Mouse (Mus musculus) hindbrain, postnatal 0 days (tissue): ENCODE data around the gene Dennd2a. TPM values are rescaled to one million over a fixed set of nuclear protein-coding genes. Genes with fewer than 3 reads are reported as not detected.

Source experiments
- ATAC-seq: fragments of 200-750 bp; cut with Nextera tagmentation; 2 replicates; pipeline ENCODE4 v1.8.0; 2017; ENCODE audit warnings: mild to moderate bottlenecking, moderate TSS enrichment, moderate library complexity
- DNase-seq: peaks from one replicate; pipeline ENCODE4 v3.0.0-alpha.2; 2015; ENCODE audit warnings: low spot score
- H3K27ac ChIP-seq: fragments of 300-500 bp; sonication (generic); 2 replicates; pipeline ENCODE4 v1.5.1; 2014; ENCODE audit warnings: mild to moderate bottlenecking
- H3K27me3 ChIP-seq: fragments of 300-500 bp; sonication (generic); 2 replicates; pipeline ENCODE4 v1.6.1; 2014; ENCODE audit warnings: low read length, mixed read lengths; ENCODE audit not compliant: insufficient read depth
- H3K36me3 ChIP-seq: fragments of 300-500 bp; sonication (generic); 2 replicates; pipeline ENCODE4 v1.6.1; 2014; ENCODE audit warnings: low read length, mixed read lengths; ENCODE audit not compliant: insufficient read depth
- H3K4me1 ChIP-seq: fragments of 300-500 bp; sonication (generic); 2 replicates; pipeline ENCODE4 v1.6.1; 2014; ENCODE audit warnings: antibody characterized with exemption, low read length, mixed read lengths; ENCODE audit not compliant: insufficient read depth
- H3K4me2 ChIP-seq: fragments of 300-500 bp; sonication (generic); 2 replicates; pipeline ENCODE4 v1.6.1; 2014; ENCODE audit warnings: low read depth, mild to moderate bottlenecking, low read length, moderate library complexity, mixed read lengths
- H3K4me3 ChIP-seq: fragments of 300-500 bp; sonication (generic); 2 replicates; pipeline ENCODE4 v1.5.1; 2014; ENCODE audit warnings: low read length
- H3K9ac ChIP-seq: fragments of 300-500 bp; sonication (generic); replicated peaks from 2 replicates; pipeline ENCODE4 v1.6.1; 2014; ENCODE audit warnings: mild to moderate bottlenecking, low read length, moderate library complexity, mixed read lengths
- H3K9me3 ChIP-seq: fragments of 300-500 bp; sonication (generic); 2 replicates; pipeline ENCODE4 v1.6.1; 2016; ENCODE audit warnings: low read length, mixed read lengths
- CTCF ChIP-seq: IDR thresholded peaks from 2 replicates; pipeline ENCODE4 v1.5.1; 2016; ENCODE audit warnings: antibody characterized with exemption, control low read depth, low read depth
- whole genome bisulfite sequencing: fragments of 180-500 bp; shearing (Covaris S2); extraction: QIAGEN DNeasy Blood & Tissue Kit; methylation state at CpG from one replicate; pipeline ENCODE4 v1.1.7; 2014; 5-methylcytosine and 5-hydroxymethylcytosine counted together
- polyA plus RNA-seq: library from polyadenylated mRNA; unstranded; fragments of >200 nt; fragmentation: Nextera tagmentation; extraction: Ambion mirVana; gene quantifications from 2 replicates; pipeline ENCODE4 v1.2.1, GENCODE M21; 2015
- total RNA-seq: library from RNA; depleted of rRNA; stranded (reverse); fragments of >200 nt; gene quantifications from 2 replicates; pipeline ENCODE4 v1.2.3, GENCODE M21; 2014

The Dennd2a gene
- total and polyA plus RNA-seq, 2 experiments from 2014 or later, result 13.2 to 30.4 TPM

GRCm38 (mm10) chr6:39455339-39456160 is 102.1 kb downstream of the Dennd2a start:
- no peak overlapping the region for H3K27ac ChIP-seq
- no peaks in the 10 kb centered on the region for H3K36me3 ChIP-seq
- ATAC-seq (no peak), DNase-seq (no peak)
- H3K9ac ChIP-seq, result no peak overlapping the region
- no peak overlapping the region for H3K4me3 ChIP-seq
- H3K4me2 ChIP-seq, result no peak overlapping the region
- TF ChIP-seq CTCF, result no peak
- H3K9me3 ChIP-seq, result no peaks in the 10 kb centered on the region
- H3K4me1 ChIP-seq, result no peaks in the 10 kb centered on the region
- H3K27me3 ChIP-seq, result no peaks in the 10 kb centered on the region
- WGBS, result 82% methylated on average over 8 of the region's 8 CpGs

- Histone ChIP-seq H3K27ac (no peak overlapping the region), H3K36me3 (no peaks in the 10 kb centered on the region), H3K4me1 (no peaks in the 10 kb centered on the region), H3K4me3 (no peak overlapping the region), H3K9ac (no peak overlapping the region), H3K9me3 (no peaks in the 10 kb centered on the region), H3K27me3 (no peaks in the 10 kb centered on the region), H3K4me2 (no peak overlapping the region)
- no peak for ATAC-seq
- whole genome bisulfite sequencing, result 68% methylated on average over 2 of the region's 2 CpGs
- DNase-seq, result no peak
- no peak for TF ChIP-seq CTCF
These were observed 103.1 kb downstream of the Dennd2a start for GRCm38 (mm10) chr6:39454616-39455015.

GRCm38 (mm10) chr6:39453564-39453963 is 104.1 kb downstream of the Dennd2a start:
- WGBS, result 89% methylated on average over 4 of the region's 4 CpGs
- ATAC-seq, result no peak

GRCm38 (mm10) chr6:39451033-39451432 is 106.6 kb downstream of the Dennd2a start:
- H3K4me3 ChIP-seq, result no peak overlapping the region
- H3K9me3 ChIP-seq, result no peaks in the 10 kb centered on the region
- H3K36me3 ChIP-seq, result no peaks in the 10 kb centered on the region
- 76% methylated on average over 3 of the region's 3 CpGs for WGBS
- no peak overlapping the region for H3K9ac ChIP-seq
- no peak overlapping the region for H3K4me2 ChIP-seq
- H3K27me3 ChIP-seq, result no peaks in the 10 kb centered on the region
- DNase-seq (no peak), ATAC-seq (no peak)
- peak; percentile 46; the same call in 1 of the 2 replicates for TF ChIP-seq CTCF
- no peaks in the 10 kb centered on the region for H3K4me1 ChIP-seq
- H3K27ac ChIP-seq, result no peak overlapping the region

More at GRCm38 (mm10) chr6:39453564-39453963, 104.1 kb downstream of the Dennd2a start:
- no peaks in the 10 kb centered on the region for H3K9me3 ChIP-seq
- H3K27ac ChIP-seq, result no peak overlapping the region
- no peak; the same call in none of the 2 replicates for TF ChIP-seq CTCF
- H3K4me3 ChIP-seq, result no peak overlapping the region
- no peaks in the 10 kb centered on the region for H3K4me1 ChIP-seq
- no peak overlapping the region for H3K4me2 ChIP-seq
- H3K27me3 ChIP-seq, result no peaks in the 10 kb centered on the region
- H3K36me3 ChIP-seq, result no peaks in the 10 kb centered on the region
- H3K9ac ChIP-seq, result no peak overlapping the region
- DNase-seq, result no peak

GRCm38 (mm10) chr6:39450580-39450979 is 107.1 kb downstream of the Dennd2a start:
- H3K9me3 ChIP-seq, result no peaks in the 10 kb centered on the region
- H3K36me3 ChIP-seq, result no peaks in the 10 kb centered on the region
- H3K27ac ChIP-seq, result no peak overlapping the region
- H3K4me3 ChIP-seq, result no peak overlapping the region
- H3K27me3 ChIP-seq, result no peaks in the 10 kb centered on the region
- no peak for TF ChIP-seq CTCF
- H3K9ac ChIP-seq, result no peak overlapping the region
- 91% methylated on average over 4 of the region's 4 CpGs for WGBS
- no peaks in the 10 kb centered on the region for H3K4me1 ChIP-seq
- no peak overlapping the region for H3K4me2 ChIP-seq
- DNase-seq, result no peak
- no peak for ATAC-seq

GRCm38 (mm10) chr6:39447429-39448185 is 110.1 kb downstream of the Dennd2a start:
- H3K9me3 ChIP-seq, result no peaks in the 10 kb centered on the region
- no peak for DNase-seq
- 40% methylated on average over 4 of the region's 4 CpGs for WGBS
- no peak overlapping the region for H3K9ac ChIP-seq
- H3K4me1 ChIP-seq, result no peaks in the 10 kb centered on the region
- no peak overlapping the region for H3K4me3 ChIP-seq
- ATAC-seq, result no peak
- no peaks in the 10 kb centered on the region for H3K27me3 ChIP-seq
- H3K36me3 ChIP-seq, result no peaks in the 10 kb centered on the region
- H3K27ac ChIP-seq, result no peak overlapping the region
- H3K4me2 ChIP-seq, result no peak overlapping the region
- no peak for TF ChIP-seq CTCF
